Mouse (Mus musculus): ENCODE measurements at regions not wholly inside any gene's neighbourhood (a gene's known extent, or its start where the extent isn't known, plus 50 kb on each side); places are given as distances from the start of the nearest gene placed in this dataset.
"Not testable (repeated sequence)": the region's sequence is repeated elsewhere in the genome, so short reads cannot be mapped to it uniquely, and the experiment has no call there.

GRCm38 (mm10) chr12:77894238-77894637 is 299.8 kb upstream of the Gm6657 start:
- no peak for ATAC-seq (replicated peaks)
- no peak overlapping the region for H3K27ac ChIP-seq (replicated peaks)
- no peaks in the 10 kb centered on the region for H3K9me3 ChIP-seq
- H3K27me3 ChIP-seq, result no peaks in the 10 kb centered on the region
- no peaks in the 10 kb centered on the region for H3K36me3 ChIP-seq
- H3K4me3 ChIP-seq, result no peak overlapping the region
- no peak overlapping the region for H3K4me2 ChIP-seq (replicated peaks)
- no peak overlapping the region for H3K9ac ChIP-seq (replicated peaks)
- H3K4me1 ChIP-seq, result no peaks in the 10 kb centered on the region

- H3K27ac ChIP-seq (replicated peaks), result no peak overlapping the region
- ATAC-seq (replicated peaks), result no peak
- no peak overlapping the region for H3K4me2 ChIP-seq (replicated peaks)
- H3K27me3 ChIP-seq, result no peaks in the 10 kb centered on the region
- H3K4me3 ChIP-seq, result no peak overlapping the region
- no peaks in the 10 kb centered on the region for H3K9me3 ChIP-seq
- no peaks in the 10 kb centered on the region for H3K4me1 ChIP-seq
- 50% methylated on average over 2 of the region's 2 CpGs for WGBS
- no peak overlapping the region for H3K9ac ChIP-seq (replicated peaks)
- no peaks in the 10 kb centered on the region for H3K36me3 ChIP-seq
Measured at GRCm38 (mm10) chr12:77895508-77895907, 298.5 kb upstream of the Gm6657 start.

- ATAC-seq (replicated peaks); H3K9me3 ChIP-seq; H3K27me3 ChIP-seq; H3K4me2 ChIP-seq (replicated peaks); H3K9ac ChIP-seq (replicated peaks); H3K27ac ChIP-seq (replicated peaks); H3K4me3 ChIP-seq; H3K36me3 ChIP-seq; H3K4me1 ChIP-seq: not testable (repeated sequence)
- WGBS, result 76% methylated on average over 2 of the region's 2 CpGs
Measured at GRCm38 (mm10) chr12:77898974-77899373, 295.1 kb upstream of the Gm6657 start.

GRCm38 (mm10) chr12:77901254-77901653 is 292.8 kb upstream of the Gm6657 start:
- Histone ChIP-seq H3K4me2 (replicated peaks) (no peak overlapping the region), H3K4me3 (no peak overlapping the region), H3K4me1 (no peaks in the 10 kb centered on the region), H3K9me3 (no peaks in the 10 kb centered on the region), H3K9ac (replicated peaks) (no peak overlapping the region), H3K27ac (replicated peaks) (no peak overlapping the region), H3K27me3 (no peaks in the 10 kb centered on the region), H3K36me3 (no peaks in the 10 kb centered on the region)
- 15% methylated on average over 1 of the region's 1 CpGs for WGBS
- no peak for ATAC-seq (replicated peaks)

- no peaks in the 10 kb centered on the region for H3K36me3 ChIP-seq
- WGBS, result 2% methylated on average over 4 of the region's 4 CpGs
- H3K27ac ChIP-seq (replicated peaks), result no peak overlapping the region
- no peak overlapping the region for H3K4me2 ChIP-seq (replicated peaks)
- no peak overlapping the region for H3K9ac ChIP-seq (replicated peaks)
- no peaks in the 10 kb centered on the region for H3K9me3 ChIP-seq
- H3K4me3 ChIP-seq, result no peak overlapping the region
- no peaks in the 10 kb centered on the region for H3K27me3 ChIP-seq
- ATAC-seq (replicated peaks), result no peak
- H3K4me1 ChIP-seq, result no peaks in the 10 kb centered on the region
Measured at GRCm38 (mm10) chr12:77912863-77913554, 281.0 kb upstream of the Gm6657 start.

GRCm38 (mm10) chr12:77928729-77929128 is 265.3 kb upstream of the Gm6657 start:
- no peak overlapping the region for H3K4me2 ChIP-seq (replicated peaks)

GRCm38 (mm10) chr12:77929571-77929970 is 264.5 kb upstream of the Gm6657 start:
- H3K4me1 ChIP-seq, result no peaks in the 10 kb centered on the region
- H3K4me2 ChIP-seq (replicated peaks), result no peak overlapping the region
- no peak for ATAC-seq (replicated peaks)
- H3K9ac ChIP-seq (replicated peaks), result no peak overlapping the region
- no peaks in the 10 kb centered on the region for H3K27me3 ChIP-seq
- 72% methylated on average over 1 of the region's 1 CpGs for WGBS
- H3K9me3 ChIP-seq, result no peaks in the 10 kb centered on the region
- H3K27ac ChIP-seq (replicated peaks), result no peak overlapping the region
- H3K36me3 ChIP-seq, result no peaks in the 10 kb centered on the region
- no peak overlapping the region for H3K4me3 ChIP-seq

More at GRCm38 (mm10) chr12:77928729-77929128, 265.3 kb upstream of the Gm6657 start:
- H3K27ac ChIP-seq (replicated peaks), result no peak overlapping the region
- H3K36me3 ChIP-seq, result no peaks in the 10 kb centered on the region
- 66% methylated on average over 4 of the region's 4 CpGs for WGBS
- ATAC-seq (replicated peaks), result no peak
- no peaks in the 10 kb centered on the region for H3K27me3 ChIP-seq
- H3K4me1 ChIP-seq, result no peaks in the 10 kb centered on the region
- no peak overlapping the region for H3K4me3 ChIP-seq
- H3K9me3 ChIP-seq, result no peaks in the 10 kb centered on the region
- no peak overlapping the region for H3K9ac ChIP-seq (replicated peaks)

- ATAC-seq (replicated peaks), result peak; percentile 94
Measured at GRCm38 (mm10) chr12:77943960-77944359, 250.1 kb upstream of the Gm6657 start.

GRCm38 (mm10) chr12:77949474-77950017 is 244.5 kb upstream of the Gm6657 start:
- Histone ChIP-seq H3K4me3 (peak overlapping the region; percentile 18; the same call in 1 of the 2 replicates), H3K9me3 (no peaks in the 10 kb centered on the region), H3K9ac (replicated peaks) (no peak overlapping the region), H3K4me2 (replicated peaks) (peak overlapping the region; percentile 36), H3K27ac (replicated peaks) (peak overlapping the region; percentile 61; the same call in 1 of the 2 replicates), H3K4me1 (peaks cover 13% of the 10 kb centered on the region), H3K27me3 (no peaks in the 10 kb centered on the region), H3K36me3 (no peaks in the 10 kb centered on the region)
- ATAC-seq (replicated peaks), result peak; percentile 95
- 26% methylated on average over 16 of the region's 16 CpGs for WGBS

More at GRCm38 (mm10) chr12:77943960-77944359, 250.1 kb upstream of the Gm6657 start:
- H3K4me3 ChIP-seq, result no peak overlapping the region
- H3K9me3 ChIP-seq, result no peaks in the 10 kb centered on the region
- no peak overlapping the region for H3K4me2 ChIP-seq (replicated peaks)
- 0 out of 2 replicates have a peak, but pooled peaks cover 3% of the 10 kb centered on the region for H3K4me1 ChIP-seq
- WGBS, result 35% methylated on average over 8 of the region's 8 CpGs
- no peak overlapping the region for H3K27ac ChIP-seq (replicated peaks)
- no peaks in the 10 kb centered on the region for H3K27me3 ChIP-seq
- no peaks in the 10 kb centered on the region for H3K36me3 ChIP-seq
- H3K9ac ChIP-seq (replicated peaks), result no peak overlapping the region

- 76% methylated on average over 2 of the region's 2 CpGs for WGBS
- Histone ChIP-seq H3K9ac (replicated peaks) (no peak overlapping the region), H3K4me2 (replicated peaks) (no peak overlapping the region), H3K9me3 (no peaks in the 10 kb centered on the region), H3K4me3 (no peak overlapping the region), H3K27me3 (no peaks in the 10 kb centered on the region), H3K36me3 (no peaks in the 10 kb centered on the region), H3K4me1 (peaks cover 12% of the 10 kb centered on the region), H3K27ac (replicated peaks) (no peak overlapping the region)
- ATAC-seq (replicated peaks), result no peak
Measured at GRCm38 (mm10) chr12:77952492-77952891, 241.6 kb upstream of the Gm6657 start.

GRCm38 (mm10) chr12:77962631-77963030 is 231.4 kb upstream of the Gm6657 start:
- Histone ChIP-seq H3K9ac (replicated peaks) (no peak overlapping the region), H3K27ac (replicated peaks) (no peak overlapping the region), H3K9me3 (no peaks in the 10 kb centered on the region), H3K36me3 (no peaks in the 10 kb centered on the region), H3K4me2 (replicated peaks) (no peak overlapping the region), H3K27me3 (no peaks in the 10 kb centered on the region), H3K4me1 (no peaks in the 10 kb centered on the region), H3K4me3 (no peak overlapping the region)
- no peak for ATAC-seq (replicated peaks)
- whole genome bisulfite sequencing, result 84% methylated on average over 6 of the region's 6 CpGs

GRCm38 (mm10) chr12:77968543-77968942 is 225.5 kb upstream of the Gm6657 start:
- Histone ChIP-seq H3K4me3 (no peak overlapping the region), H3K27ac (replicated peaks) (no peak overlapping the region), H3K27me3 (no peaks in the 10 kb centered on the region), H3K36me3 (no peaks in the 10 kb centered on the region), H3K4me2 (replicated peaks) (no peak overlapping the region), H3K4me1 (no peaks in the 10 kb centered on the region), H3K9me3 (no peaks in the 10 kb centered on the region), H3K9ac (replicated peaks) (no peak overlapping the region)
- ATAC-seq (replicated peaks), result no peak
- WGBS, result 65% methylated on average over 3 of the region's 3 CpGs

GRCm38 (mm10) chr12:77970026-77970425 is 224.0 kb upstream of the Gm6657 start:
- WGBS, result 83% methylated on average over 1 of the region's 1 CpGs
- Histone ChIP-seq H3K27ac (replicated peaks) (no peak overlapping the region), H3K4me3 (no peak overlapping the region), H3K27me3 (no peaks in the 10 kb centered on the region), H3K36me3 (no peaks in the 10 kb centered on the region), H3K9ac (replicated peaks) (no peak overlapping the region), H3K4me1 (no peaks in the 10 kb centered on the region), H3K4me2 (replicated peaks) (no peak overlapping the region), H3K9me3 (no peaks in the 10 kb centered on the region)
- ATAC-seq (replicated peaks), result no peak
